Mouse (Mus musculus) cerebellum, postnatal 36 days (tissue): ENCODE measurements around the gene Ccr1l1.

Experiments used
- DNase-seq, 2 experiments: peaks; one replicate each; pipeline ENCODE4 v3.0.0; 2021 to 2022; ENCODE audit warnings: mixed read lengths in 2 of 2

The Ccr1l1 gene

DNA sequence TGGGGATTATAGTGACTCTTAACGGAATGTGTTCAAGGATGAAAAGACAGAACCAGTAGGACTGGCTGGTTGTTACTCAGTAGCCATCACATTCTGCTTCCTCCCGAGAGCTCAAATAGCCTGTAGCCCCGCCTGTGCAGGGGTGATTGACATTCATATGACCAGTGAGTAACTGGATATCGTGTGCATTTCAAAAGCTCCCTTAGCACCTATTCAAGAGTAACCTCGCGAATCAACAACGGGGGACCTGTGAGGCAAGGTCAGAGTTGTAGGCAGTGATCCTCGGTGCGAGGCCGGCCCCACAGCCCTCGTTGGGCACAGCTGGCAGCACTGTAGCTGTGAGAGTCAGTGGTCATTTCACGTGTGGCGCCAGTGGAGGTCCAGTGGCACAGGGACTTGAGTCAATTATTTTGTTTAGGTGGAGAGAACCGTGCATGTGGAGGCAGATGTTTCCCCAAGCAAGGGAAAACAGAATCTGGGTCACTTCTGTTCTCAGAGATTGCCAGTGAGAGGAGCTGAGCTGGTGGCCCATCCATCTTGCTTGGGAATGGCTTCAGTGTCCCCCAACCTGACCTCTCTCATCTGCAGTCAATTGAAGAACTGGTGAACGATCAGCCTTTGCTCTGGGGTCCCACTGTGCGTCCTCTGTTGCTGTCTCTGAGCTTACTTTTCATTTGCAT is 50.8 kb downstream of the Ccr1l1 start:
- DNase-seq, result no peak
